Mouse (Mus musculus): Measurements from ENCODE around the gene Cox4i1.

Gene Cox4i1

DNA sequence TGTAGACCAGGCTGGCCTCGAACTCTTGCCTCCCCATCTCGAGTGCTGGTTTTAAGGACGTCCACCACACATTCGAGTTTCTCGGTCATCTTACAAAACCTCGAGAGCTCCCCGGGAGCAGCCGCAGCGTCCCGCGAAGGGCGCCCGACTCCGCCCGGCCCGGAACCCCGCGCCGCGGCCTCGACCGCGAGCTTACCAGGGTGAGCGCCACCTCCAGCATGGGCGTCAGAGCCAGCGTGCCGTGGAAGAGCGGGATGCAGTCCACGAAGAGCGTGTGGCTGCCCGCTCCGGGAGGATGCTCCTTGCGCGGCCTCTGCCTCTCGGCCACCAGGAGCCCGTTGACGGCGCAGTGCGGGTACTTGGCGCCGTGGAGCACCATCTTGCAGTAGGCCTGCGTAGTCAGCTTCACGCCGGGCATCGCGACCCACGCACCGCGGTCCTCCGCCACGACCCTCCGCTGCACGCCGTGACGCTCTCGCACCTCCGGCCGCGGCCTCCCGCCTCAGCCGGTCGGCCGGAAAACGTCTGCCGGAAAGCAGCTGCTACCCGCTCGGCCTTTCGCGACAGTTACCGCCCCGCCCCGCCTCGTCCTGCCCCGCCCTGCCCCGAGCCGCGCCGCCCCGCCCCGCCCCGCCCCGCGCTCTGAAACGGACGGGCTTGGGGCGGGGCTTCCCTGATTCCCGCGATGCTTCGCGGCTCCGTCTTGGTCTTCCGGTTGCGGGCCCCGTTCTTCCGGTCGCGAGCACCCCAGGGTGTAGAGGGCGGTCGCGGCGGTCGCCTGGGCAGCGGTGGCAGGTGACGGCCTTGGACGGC, at the start of gene Cox4i1, which contains the start of gene Gm27021:
TSS of gene Cox4i1 (plus strand) at position 662 of the 813 bp plus-strand sequence.
TSS of gene Gm27021 (minus strand) at position 519 of the 813 bp plus-strand sequence.
- DNase-seq (ENCODE audit: low spot score in 2 of 2): peak; percentile 82 to 86

DNA sequence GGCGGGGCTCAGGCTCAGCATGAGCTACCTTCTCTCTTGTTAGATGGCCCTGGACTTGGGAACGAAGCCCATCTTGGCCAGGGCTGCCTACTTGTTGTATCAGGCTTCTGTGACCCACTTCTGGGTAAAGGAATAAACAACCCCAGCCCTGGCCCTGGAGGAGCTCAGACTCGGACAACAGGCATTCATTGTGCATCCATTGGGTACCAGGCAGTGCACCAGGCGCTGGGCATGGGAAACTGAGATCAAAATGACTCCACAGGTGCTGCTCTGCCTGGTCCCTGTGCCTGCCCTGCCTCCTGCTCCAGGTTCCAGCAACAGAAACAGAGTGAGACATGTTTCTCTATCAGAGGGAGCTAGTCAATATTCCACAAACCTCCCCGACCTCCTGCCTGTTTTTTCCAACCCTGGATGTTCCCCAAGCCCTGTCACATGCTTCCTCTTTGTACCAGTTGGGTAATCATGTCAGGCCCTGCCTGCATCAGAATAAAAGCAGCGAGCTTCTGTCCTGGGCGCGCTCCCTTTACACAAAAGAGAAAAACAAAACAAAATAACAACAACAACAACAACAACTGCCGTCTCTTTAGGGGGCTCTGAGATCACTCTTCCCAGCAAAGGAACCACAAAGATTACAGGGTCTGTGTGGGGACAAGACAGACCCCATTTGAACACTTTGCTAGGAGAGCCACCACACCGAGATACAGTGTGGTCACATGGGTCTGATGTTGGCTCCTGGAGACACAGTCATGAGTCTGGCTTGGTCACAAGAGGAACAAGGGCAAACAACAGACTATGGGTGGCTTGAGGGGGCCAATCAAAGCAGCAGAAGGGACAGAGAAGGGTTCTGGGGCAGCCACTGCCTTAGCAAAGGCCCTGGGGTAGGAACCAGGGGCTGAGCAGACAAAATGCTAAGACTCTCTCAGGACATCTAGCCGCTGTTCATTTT, 48.5 kb upstream of the Cox4i1 start:
- DNase-seq (ENCODE audit: low spot score in 2 of 2): peak; percentile 28 to 45

DNA sequence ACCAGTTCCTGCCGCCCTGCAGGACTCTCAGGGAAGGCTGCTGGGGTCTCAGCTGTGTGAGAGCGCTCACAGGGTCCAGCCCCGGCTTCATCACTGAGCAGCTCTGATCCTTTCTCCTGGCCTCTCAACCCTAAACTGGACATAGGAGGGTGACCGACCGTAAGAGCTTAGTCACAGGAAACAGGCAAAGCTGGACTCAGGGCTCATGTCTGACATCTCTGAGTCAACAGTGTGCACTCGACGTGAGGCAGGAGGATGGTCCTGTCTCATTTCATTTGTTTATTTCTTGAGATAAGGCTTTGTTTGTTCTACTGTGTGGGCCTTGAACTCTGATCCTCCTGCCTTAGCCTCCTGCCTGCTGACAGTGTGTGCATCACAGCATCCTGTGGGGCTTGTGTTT, 47.6 kb upstream of the Cox4i1 start:
- no peak for DNase-seq (ENCODE audit: low spot score in 2 of 2)

DNA sequence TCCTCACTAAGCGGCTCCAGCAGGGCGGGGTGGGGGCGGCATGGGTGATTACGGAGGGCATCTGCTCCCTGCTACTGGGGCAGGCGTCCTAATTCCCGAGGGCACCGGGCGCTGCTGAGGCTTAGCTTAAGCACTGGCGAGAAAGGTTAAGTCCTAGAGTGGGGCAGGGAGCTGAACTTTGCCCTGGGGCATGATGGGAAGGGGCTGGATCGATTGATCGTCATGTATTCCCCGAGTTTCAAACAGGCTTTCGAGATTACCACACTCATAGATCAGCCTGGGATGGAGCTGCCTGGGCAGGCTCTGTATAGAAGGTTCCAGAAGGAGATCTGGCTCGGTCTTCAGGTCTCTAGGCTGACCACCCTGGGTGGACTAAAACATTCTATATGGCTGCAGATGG, 45.9 kb upstream of the Cox4i1 start:
- no peak for DNase-seq (ENCODE audit: low spot score in 2 of 2)

DNA sequence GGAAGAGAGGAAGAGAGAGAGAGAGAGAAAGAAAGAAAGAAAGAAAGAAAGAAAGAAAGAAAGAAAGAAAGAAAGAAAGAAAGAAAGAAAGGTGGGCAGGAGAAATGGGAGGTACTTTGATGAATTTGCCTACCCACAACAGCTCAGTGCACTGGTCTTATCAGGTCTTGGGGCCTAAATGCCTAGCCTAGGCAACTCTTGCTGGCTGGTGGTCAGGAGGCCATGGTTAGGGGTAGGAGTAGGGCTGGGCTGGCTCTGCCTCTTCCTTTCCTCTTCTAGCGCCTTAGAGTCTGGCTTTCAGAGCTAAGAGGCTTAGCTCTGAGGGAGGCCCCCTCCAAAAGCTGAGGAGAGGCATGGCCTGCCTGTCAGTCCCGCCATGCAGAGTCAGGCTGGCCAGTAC, 44.4 kb upstream of the Cox4i1 start:
- DNase-seq (ENCODE audit: low spot score in 2 of 2): no peak

DNA sequence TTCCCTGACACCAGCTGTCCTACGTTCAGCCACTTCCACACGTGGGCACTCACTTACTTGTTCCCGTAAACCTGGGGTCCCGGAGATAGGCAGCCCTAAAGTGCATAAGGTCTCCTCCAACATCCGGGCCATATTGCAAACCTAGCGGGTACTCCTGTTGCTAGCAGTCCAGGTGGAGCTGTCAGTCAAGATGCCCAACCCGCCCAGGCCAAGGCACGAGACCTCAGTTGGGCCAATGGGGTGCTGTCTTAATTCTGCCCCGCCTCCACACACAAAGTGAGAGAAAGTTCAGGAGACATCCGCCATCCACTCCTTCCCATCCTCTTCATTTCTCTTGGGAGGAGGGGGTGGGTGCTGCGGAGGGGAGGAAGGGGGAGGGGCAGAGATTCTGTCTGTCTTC, 41.6 kb upstream of the Cox4i1 start:
- no peak for DNase-seq (ENCODE audit: low spot score in 2 of 2)

DNA sequence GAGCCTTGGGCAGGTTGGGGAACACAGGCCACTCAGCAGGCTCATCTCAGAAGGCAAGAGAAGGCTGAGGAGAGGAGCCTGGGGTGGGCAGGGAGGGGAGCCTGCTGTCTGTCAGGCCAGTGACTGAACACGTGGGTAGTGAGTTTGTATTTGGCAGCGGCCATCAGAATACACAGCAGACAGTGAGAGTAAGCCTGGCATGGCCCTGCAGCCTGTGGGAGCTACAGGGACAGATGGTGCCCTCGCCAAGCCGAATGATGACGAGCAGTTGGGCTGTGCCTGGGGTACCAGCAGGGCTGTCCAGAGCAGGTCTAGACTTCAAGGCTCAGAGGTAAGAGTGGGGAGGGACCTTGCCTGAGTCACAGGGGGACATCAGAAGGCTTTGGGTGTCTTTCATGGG, 40.7 kb upstream of the Cox4i1 start:
- no peak for DNase-seq (ENCODE audit: low spot score in 2 of 2)

DNA sequence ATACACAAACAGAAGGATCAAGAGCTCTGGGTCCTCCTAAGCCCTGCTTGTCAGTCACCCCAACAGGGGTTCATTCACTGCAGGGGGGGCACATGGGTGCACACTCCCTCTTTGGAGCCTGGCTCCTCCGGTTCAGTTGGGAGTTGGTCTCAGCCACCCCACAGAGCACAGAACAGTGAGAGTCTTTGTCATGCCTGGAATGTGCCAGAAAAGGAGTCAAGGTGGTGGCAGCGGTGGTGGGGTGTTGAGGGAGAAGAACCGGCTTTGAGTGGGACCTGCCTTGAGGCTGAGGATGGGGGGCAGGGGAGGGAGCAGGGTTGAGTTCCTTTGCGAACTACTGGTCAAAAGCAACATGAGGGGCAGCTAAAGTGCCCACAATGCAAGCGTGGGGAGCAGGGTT, 38.0 kb upstream of the Cox4i1 start:
- no peak for DNase-seq (ENCODE audit: low spot score in 2 of 2)

DNA sequence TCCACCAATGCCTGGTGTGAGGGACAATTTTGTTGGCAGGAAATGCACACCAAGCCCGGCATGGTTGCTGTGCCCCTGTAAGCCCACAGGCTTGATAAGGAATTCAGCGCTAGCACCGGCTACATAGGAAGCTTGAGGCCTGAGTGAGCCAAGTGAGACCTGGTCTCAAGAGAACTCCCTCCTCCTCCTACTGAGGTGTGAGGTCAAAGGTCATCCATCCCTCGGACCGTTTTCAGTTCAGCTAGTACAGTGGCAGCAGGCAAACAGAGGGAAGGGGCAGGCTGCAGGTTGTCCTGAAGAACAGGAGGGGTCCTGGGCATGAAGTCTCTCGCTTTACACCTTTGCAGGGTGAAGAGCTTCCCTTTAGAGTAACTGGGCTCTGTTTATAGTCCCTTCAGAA, 37.2 kb upstream of the Cox4i1 start:
- no peak for DNase-seq (ENCODE audit: low spot score in 2 of 2)

DNA sequence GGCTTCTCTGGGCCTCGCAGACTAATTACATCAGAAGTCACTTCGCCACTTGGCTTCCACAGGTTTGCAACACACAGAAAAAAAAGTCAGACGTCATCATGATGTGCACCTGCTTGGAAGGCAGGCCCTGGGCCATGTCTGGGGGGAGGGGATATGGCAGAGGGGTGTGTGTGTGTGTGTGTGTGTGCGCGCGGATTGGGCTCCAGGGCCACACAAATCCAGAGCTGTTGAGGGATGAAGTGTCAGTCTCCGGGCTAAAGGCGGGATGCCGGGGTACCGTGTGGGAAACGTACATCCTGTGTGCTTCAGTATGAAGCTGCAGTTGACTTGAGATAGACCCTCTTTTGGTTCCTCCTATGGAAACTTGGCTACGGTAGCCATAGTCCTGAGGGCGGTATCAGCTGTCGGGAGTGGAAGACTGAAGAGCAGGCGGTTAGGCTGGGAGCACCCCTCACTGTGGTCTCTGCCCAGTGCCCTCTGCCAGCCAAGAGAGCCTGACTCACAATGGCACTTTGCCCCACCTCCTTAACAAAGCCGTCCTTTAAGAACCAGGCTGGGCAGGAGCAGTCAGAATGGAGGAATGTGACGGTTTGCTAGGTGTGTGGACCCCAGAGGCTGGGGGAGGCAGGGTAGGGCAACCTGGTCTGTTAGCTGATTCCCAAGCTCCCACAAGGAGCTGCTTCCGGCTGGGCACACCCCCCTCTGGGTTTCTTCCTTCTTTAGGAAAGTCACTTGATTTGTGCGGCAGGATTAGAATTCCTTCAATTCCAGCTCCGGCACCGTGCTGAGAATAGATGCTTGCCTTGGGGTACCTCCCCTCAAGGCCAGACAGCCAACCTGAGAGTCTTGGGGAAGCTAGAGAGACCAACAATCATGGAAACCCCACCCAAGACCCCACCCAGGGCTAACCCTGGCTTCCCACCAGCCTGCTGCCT, 36.3 kb upstream of the Cox4i1 start:
- no peak for DNase-seq (ENCODE audit: low spot score in 2 of 2)

DNA sequence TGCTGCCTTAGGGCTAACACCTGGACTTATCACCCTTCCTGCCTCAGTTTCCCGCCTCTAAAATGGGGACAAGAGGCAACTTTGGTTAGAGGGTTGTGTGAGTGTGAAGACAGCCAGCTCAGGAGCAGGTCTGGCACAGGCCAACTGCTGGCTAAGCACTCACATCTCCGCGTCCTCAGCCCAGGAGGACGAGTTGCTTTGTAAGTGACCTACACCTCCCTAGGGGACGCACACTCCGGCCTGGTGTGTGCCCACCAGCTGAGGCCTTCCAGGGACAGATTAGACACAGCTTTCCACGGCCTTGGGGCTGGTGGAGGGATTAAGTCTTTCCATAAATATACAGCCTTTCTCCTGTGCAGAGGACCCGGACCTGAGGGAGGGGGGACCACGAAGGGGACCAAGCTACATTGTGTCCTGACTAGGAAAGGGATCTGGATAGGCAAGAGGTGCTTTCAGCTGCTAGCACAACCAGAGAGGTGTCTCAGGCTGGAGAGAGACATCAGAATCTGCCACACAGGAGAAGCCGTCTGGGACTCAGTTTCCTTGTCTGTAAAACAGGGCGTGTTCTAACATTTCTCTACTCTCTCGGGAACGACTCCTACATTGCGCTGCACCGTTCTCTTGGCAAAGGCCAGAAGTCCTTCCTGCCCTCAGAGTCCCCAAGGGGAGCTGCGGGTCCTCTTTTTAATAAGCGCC, 34.9 kb upstream of the Cox4i1 start:
- no peak for DNase-seq (ENCODE audit: low spot score in 2 of 2)

DNA sequence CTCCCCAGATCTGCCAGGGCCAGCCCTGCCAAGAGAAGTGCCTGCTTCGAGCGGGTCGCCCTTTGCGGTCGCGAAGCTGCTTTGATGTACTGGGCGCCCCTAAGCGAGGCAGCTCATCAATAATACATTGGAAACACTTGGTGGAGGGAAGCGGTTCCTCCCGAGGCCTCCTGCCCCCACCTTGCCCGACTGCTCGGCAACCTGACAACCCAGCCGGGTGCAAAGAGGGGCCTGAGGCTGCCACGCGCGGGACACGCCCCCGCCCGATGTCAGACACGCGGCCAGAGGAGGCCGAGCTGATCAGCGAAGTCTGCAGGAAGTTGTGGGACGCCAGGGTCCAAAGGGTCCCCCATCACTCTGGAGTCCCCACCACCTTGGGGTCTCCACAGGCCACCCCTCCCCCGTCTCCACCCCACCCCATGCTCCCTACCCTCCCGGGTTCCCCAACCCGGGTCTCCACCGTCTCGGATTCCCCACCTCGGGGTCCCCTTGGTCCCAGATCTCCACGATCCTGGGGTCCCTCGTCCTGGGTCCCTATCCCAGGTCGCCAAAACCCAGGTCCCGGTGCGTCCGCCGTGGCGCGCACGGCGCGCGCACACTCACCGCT, 34.3 kb upstream of the Cox4i1 start:
- no peak for DNase-seq (ENCODE audit: low spot score in 2 of 2)

DNA sequence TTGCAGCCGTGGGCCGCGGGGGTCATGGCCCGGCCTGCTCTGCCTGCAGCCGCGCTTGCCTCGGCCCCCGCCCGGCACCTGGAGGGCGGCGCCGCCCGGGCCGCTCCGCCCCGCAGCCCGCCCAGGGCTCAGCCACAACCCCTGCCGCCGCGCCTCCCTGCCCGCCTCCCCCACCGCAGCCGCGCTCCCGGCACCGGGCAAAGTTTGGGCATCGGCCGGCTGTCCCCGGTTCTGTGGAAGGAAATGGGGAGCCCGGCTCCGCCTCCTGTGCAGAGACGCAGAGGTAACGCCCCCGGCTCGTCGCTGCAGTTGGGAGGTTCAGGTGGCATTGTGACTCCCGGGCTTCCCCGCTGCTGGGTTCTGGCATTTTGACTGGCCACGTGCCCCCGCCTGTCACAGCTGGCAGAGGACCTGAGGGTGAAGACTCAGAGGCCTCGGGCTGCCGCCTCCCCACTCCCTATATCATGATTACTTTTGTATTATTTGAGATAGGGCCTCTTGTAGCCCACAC, 33.6 kb upstream of the Cox4i1 start:
- no peak for DNase-seq (ENCODE audit: low spot score in 2 of 2)

DNA sequence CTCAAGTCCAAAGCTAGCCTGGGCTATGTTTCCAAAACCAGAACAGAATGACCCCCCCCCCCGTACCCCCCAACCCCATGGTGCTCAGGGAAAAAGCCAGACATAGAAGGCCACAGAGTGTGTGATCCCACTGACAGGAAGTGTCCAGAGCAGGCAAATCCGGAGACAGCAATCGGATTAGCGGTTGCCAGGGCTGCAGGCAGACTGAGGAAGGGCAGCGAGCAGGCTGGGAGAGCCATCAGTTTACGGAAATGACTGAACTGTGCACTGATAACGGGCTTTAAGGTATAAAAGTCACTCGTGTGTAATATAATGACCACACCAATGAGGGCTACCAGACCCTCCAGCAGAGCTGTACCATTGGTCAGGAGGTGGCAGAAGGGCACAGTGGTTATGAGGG, 26.8 kb upstream of the Cox4i1 start:
- no peak for DNase-seq (ENCODE audit: low spot score in 2 of 2)

DNA sequence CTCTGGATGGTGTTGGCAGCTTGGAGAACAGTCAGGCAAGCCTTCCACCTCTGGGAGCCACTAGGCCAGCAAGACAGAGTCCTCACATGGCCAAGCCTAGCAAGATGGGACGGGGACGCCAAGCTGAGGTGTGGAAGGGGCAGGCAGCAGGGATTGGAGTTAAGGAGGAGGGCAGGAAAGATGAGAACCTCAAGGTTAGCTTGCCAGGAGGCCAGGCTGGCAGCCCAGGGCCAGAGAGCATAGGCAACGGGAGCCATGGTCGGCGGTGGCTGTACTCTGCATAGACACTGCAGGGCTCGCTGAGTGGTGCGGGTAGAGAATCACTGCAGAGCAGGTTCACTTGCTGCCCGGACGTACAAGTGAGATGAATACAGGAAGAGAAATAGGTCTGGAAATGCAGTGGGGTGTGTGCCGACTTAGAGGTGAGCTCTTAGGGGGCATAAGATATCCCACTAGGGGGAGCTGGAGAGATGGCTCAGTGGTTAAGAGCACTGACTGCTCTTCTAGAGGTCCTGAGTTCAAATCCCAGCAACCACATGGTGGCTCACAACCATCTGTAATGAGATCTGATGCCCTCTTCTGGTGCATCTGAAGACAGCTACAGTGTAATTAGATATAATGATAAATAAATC, 25.9 kb upstream of the Cox4i1 start:
- DNase-seq (ENCODE audit: low spot score in 2 of 2): no peak

DNA sequence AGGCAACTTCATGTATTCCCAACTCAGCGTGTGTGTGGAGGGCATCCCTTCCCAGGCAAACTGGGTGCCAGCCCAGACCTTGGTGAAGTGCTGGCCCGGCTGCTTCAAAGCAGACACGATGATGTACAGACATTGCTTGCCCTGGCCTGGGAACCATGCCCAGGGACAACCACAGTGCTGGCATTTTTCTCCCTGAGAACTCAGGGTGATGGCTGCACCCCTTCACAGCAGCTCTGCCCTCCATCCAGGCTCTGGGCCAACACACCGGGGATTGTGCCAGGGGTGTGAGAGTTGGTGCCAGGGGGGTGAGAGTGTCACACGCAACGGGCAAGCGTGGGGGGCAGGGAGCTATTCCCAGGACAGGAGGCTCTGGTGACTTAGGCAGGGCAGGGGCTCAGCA, 23.4 kb upstream of the Cox4i1 start:
- peak; percentile 50 to 62 for DNase-seq (ENCODE audit: low spot score in 2 of 2)

DNA sequence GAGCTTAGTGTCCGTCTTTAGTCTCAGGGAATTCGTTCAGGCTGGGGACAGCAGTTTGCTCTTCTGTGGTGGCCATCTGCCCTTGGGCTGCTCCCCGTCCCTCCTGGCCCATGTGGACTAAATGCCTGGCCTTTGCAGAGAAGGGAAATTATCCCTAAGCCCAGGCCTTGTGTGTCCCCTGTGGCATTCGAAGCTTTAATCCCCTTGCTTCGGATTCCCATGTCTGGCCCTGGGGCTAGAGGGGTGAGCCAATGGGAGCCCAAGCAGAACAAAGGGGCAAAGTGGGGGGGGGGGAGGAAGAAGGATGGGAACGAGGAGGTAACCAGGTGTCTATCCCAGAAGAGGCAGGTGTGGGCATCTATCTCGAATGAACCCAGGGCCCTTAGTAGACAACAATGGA, 20.5 kb upstream of the Cox4i1 start, which contains the start of gene 1190005I06Rik:
TSS of gene 1190005I06Rik (minus strand) at position 101 of the 400 bp plus-strand sequence.
- DNase-seq (ENCODE audit: low spot score in 2 of 2): no peak

DNA sequence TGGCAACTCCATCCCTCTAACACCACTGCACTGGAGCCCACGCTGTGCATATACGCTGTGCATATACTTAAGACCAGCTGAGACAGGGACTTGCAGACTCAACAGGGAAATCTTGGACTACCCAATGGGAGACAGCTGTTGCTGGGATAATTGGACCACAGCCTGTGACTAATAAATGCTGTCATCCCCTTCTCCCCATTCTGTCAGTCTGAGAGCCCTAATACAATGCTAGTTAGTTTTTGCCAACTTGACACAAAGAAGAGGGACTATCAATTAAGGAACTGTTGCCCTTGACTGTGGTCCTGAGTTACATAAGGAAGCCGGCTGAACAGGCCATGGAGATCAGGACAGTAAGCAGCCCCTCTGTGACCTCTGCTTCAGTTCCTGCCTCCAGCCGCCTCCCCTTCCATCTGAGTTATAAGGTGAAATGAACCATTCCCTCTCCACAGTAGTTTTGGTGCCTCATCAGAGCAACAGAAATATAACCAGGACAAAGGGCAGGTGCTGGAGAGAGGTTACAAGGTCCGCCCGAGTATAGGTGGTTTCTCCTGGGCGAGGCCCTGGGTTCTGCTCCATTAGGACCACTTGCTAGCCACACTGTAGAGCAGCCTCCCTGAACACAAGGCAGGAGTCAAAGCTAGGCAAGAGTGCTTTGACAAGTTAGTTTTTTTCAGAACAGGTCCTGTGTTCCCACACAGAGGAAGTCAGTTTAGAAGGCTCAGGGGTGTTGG, 11.5 kb upstream of the Cox4i1 start:
- no peak for DNase-seq (ENCODE audit: low spot score in 2 of 2)

DNA sequence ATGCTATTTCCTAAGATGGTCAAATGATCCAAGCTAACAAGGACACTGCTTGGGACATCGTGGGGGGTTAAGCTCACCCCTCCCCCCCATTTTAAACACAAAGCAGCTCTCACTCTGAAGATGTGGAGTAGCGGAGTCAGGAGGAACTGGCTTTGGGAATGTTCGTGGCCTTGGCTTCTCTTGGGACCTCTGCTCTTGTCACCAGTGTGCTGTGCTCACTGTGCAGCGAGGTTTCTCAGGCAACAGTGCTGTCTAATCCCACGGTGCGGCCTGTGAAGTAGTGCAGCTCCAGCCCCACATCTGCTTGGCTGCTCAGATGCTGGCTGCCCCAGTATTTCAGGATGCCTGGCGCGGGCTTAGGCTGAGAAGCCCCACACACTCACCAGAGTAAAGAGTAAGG, 10.6 kb upstream of the Cox4i1 start:
- no peak for DNase-seq (ENCODE audit: low spot score in 2 of 2)
